Mouse (Mus musculus) forebrain, embryonic 16.5 days (tissue): ENCODE measurements around the gene Ubxn10. TPM values are rescaled to one million over a fixed set of nuclear protein-coding genes. Genes with fewer than 3 reads are reported as not detected.

ENCODE experiments used
- ATAC-seq: fragments of 200-750 bp; cut with Nextera tagmentation; 2 replicates; pipeline ENCODE4 v1.8.0; 2017; ENCODE audit warnings: mild to moderate bottlenecking, moderate library complexity
- H3K27ac ChIP-seq: fragments of 300-500 bp; sonication (generic); 2 replicates; pipeline ENCODE4 v1.5.1; 2014; ENCODE audit warnings: low read length, control low read depth
- H3K27me3 ChIP-seq: fragments of 300-500 bp; sonication (generic); replicated peaks from 2 replicates; pipeline ENCODE4 v1.6.1; 2014; ENCODE audit warnings: low read length; ENCODE audit not compliant: control insufficient read depth, insufficient read depth
- H3K36me3 ChIP-seq: fragments of 300-500 bp; sonication (generic); 2 replicates; pipeline ENCODE4 v1.6.1; 2014; ENCODE audit not compliant: control insufficient read depth, insufficient read depth
- H3K4me1 ChIP-seq: fragments of 300-500 bp; sonication (generic); replicated peaks from 2 replicates; pipeline ENCODE4 v1.6.1; 2014; ENCODE audit warnings: low read length; ENCODE audit not compliant: control insufficient read depth, insufficient read depth
- H3K4me2 ChIP-seq: fragments of 300-500 bp; sonication (generic); 2 replicates; pipeline ENCODE4 v1.6.1; 2014; ENCODE audit warnings: mild to moderate bottlenecking, low read length, control low read depth
- H3K4me3 ChIP-seq: fragments of 300-500 bp; sonication (generic); replicated peaks from 2 replicates; pipeline ENCODE4 v1.5.1; 2014; ENCODE audit warnings: mild to moderate bottlenecking, low read length, control low read depth
- H3K9ac ChIP-seq: fragments of 300-500 bp; sonication (generic); replicated peaks from 2 replicates; pipeline ENCODE4 v1.6.1; 2014; ENCODE audit warnings: low read depth, low read length, control low read depth
- H3K9me3 ChIP-seq: fragments of 300-500 bp; sonication (generic); 2 replicates; pipeline ENCODE4 v1.6.1; 2016; ENCODE audit warnings: low read length; ENCODE audit not compliant: control insufficient read depth
- WGBS: fragments of 180-500 bp; shearing (Covaris S2); extraction: QIAGEN DNeasy Blood & Tissue Kit; methylation state at CpG from one replicate; pipeline ENCODE4 v1.1.7; 2014; 5-methylcytosine and 5-hydroxymethylcytosine counted together
- polyA plus RNA-seq: library from polyadenylated mRNA; unstranded; fragments of >200 nt; fragmentation: Nextera tagmentation; extraction: Ambion mirVana; gene quantifications from 2 replicates; pipeline ENCODE4 v1.2.1, GENCODE M21; 2015

Ubxn10 gene
- polyA plus RNA-seq, 1 experiment from 2014 or later, result 1.9 TPM

- no peak overlapping the region for H3K27ac ChIP-seq
These were observed 8.9 kb upstream of the Ubxn10 start for GRCm38 (mm10) chr4:138745884-138746283.

GRCm38 (mm10) chr4:138739136-138739851, 2.3 kb upstream of the Ubxn10 start:
- Histone ChIP-seq H3K4me3 (no peak overlapping the region), H3K9me3 (no peaks in the 10 kb centered on the region), H3K27ac (no peak overlapping the region), H3K9ac (no peak overlapping the region), H3K27me3 (no peaks in the 10 kb centered on the region), H3K36me3 (no peaks in the 10 kb centered on the region), H3K4me2 (no peak overlapping the region), H3K4me1 (peaks cover 7% of the 10 kb centered on the region; the same call in 1 of the 2 replicates)
- 21% methylated on average over 7 of the region's 7 CpGs for WGBS
- no peak for ATAC-seq

More at GRCm38 (mm10) chr4:138745884-138746283, 8.9 kb upstream of the Ubxn10 start:
- no peaks in the 10 kb centered on the region for H3K36me3 ChIP-seq
- H3K9ac ChIP-seq, result no peak overlapping the region
- H3K4me1 ChIP-seq, result no peaks in the 10 kb centered on the region
- no peak for ATAC-seq
- H3K9me3 ChIP-seq, result no peaks in the 10 kb centered on the region
- WGBS, result 75% methylated on average over 4 of the region's 4 CpGs
- no peak overlapping the region for H3K4me3 ChIP-seq
- H3K27me3 ChIP-seq, result no peaks in the 10 kb centered on the region
- no peak overlapping the region for H3K4me2 ChIP-seq

DNA sequence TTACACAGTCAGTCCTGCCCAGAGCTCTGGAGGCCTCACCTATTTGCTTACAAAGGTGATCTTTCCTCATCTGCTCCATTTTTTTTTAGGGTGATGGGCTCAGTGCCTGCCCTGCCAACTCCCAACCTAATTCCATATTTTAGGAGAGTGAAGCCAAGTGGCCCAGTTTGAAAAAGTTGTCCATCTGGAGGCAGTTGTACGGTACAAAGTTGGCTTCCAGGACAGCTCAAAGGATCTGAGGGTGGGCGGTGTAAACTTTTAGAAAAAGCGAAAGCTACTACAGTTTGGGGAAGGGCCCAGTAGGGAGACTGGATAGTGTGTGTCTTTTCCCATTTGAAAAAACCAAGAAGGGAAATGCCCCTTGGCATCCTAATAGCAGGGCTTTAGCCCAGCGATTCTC, 2.1 kb downstream of the Ubxn10 start:
- Histone ChIP-seq H3K9ac (no peak overlapping the region), H3K9me3 (no peaks in the 10 kb centered on the region), H3K4me1 (peaks cover 7% of the 10 kb centered on the region; the same call in 1 of the 2 replicates), H3K4me3 (no peak overlapping the region), H3K36me3 (no peaks in the 10 kb centered on the region), H3K27me3 (no peaks in the 10 kb centered on the region), H3K4me2 (no peak overlapping the region), H3K27ac (no peak overlapping the region)
- no peak for ATAC-seq
- WGBS, result 94% methylated on average over 4 of the region's 4 CpGs

- H3K9me3 ChIP-seq, result no peaks in the 10 kb centered on the region
- no peak for ATAC-seq
- H3K27ac ChIP-seq, result no peak overlapping the region
- H3K36me3 ChIP-seq, result no peaks in the 10 kb centered on the region
- peaks cover 11% of the 10 kb centered on the region; the same call in 1 of the 2 replicates for H3K4me1 ChIP-seq
- H3K4me2 ChIP-seq, result no peak overlapping the region
- no peaks in the 10 kb centered on the region for H3K27me3 ChIP-seq
- 80% methylated on average over 7 of the region's 7 CpGs for WGBS
- no peak overlapping the region for H3K9ac ChIP-seq
- no peak overlapping the region for H3K4me3 ChIP-seq
These were observed 2.9 kb downstream of the Ubxn10 start for GRCm38 (mm10) chr4:138734105-138734504.

DNA sequence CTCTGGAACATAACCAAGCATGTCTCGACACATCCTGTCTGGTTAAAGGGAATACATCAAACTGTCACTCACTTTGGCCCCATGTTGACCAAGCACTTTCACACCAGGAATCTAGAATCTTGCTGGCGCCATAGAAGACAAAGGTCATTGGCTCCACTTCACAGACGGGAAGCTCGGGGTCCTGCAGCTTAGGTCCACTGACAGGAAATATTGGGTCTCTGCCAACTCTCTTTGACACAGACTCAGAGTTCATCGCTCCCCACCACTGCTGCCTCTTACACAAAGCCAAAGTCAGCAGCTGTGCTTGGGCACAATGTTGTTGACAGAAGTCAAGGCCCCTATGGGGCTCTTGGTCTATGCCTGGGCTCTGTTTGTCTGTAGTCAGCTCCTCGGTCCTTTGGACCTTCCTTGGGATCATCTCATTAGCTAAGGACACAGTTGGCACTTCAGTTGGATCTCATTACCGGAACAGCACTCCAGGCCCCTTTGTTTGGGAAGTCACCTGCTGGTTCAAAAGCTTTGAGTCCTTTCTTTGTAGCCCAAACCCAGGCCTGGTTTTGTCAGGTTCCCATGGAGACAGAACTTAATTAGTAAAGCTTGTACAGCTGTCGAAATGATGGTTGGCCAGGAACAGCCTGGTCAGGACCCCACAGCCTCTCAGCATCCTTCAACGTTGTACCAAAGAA, 7.8 kb downstream of the Ubxn10 start:
- 0 out of 2 replicates have a peak, but pooled peaks have one; percentile 38 for ATAC-seq
- no peak overlapping the region for H3K9ac ChIP-seq
- no peak overlapping the region for H3K4me2 ChIP-seq
- no peaks in the 10 kb centered on the region for H3K36me3 ChIP-seq
- WGBS, result 13% methylated on average over 9 of the region's 9 CpGs
- no peaks in the 10 kb centered on the region for H3K9me3 ChIP-seq
- no peaks in the 10 kb centered on the region for H3K27me3 ChIP-seq
- H3K27ac ChIP-seq, result no peak overlapping the region
- no peak overlapping the region for H3K4me3 ChIP-seq
- H3K4me1 ChIP-seq, result peaks cover 17% of the 10 kb centered on the region

- Histone ChIP-seq H3K27me3 (no peaks in the 10 kb centered on the region), H3K9ac (no peak overlapping the region), H3K4me1 (peaks cover 22% of the 10 kb centered on the region), H3K9me3 (no peaks in the 10 kb centered on the region), H3K27ac (no peak overlapping the region), H3K4me3 (no peak overlapping the region), H3K4me2 (no peak overlapping the region), H3K36me3 (no peaks in the 10 kb centered on the region)
- ATAC-seq, result no peak
- 80% methylated on average over 5 of the region's 5 CpGs for WGBS
These were observed 11.2 kb downstream of the Ubxn10 start for GRCm38 (mm10) chr4:138725751-138726150.

DNA sequence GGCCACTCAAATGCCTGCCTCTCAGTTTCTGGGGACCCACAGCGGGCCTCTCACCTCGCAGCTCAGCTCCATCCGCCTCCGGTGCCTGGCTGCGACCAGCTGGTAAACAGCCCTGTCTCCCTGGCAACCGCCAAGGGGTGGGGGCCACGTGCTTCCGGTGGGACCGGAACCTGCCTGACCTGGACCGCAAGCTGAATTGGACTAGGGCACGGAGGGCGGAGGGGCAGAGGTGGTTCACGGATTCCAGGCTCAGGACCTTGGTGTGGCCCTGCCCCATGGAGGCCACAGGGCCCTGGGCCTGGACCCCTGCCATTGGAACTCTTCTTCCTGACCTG, 11.9 kb downstream of the Ubxn10 start:
- Histone ChIP-seq H3K4me3 (peak overlapping the region; percentile 27), H3K4me1 (peaks cover 22% of the 10 kb centered on the region), H3K9ac (peak overlapping the region; percentile 30; the same call in 1 of the 2 replicates), H3K4me2 (peak overlapping the region; percentile 51), H3K36me3 (no peaks in the 10 kb centered on the region), H3K9me3 (no peaks in the 10 kb centered on the region), H3K27me3 (no peaks in the 10 kb centered on the region), H3K27ac (no peak overlapping the region)
- WGBS, result 8% methylated on average over 13 of the region's 13 CpGs
- peak; percentile 80 for ATAC-seq

DNA sequence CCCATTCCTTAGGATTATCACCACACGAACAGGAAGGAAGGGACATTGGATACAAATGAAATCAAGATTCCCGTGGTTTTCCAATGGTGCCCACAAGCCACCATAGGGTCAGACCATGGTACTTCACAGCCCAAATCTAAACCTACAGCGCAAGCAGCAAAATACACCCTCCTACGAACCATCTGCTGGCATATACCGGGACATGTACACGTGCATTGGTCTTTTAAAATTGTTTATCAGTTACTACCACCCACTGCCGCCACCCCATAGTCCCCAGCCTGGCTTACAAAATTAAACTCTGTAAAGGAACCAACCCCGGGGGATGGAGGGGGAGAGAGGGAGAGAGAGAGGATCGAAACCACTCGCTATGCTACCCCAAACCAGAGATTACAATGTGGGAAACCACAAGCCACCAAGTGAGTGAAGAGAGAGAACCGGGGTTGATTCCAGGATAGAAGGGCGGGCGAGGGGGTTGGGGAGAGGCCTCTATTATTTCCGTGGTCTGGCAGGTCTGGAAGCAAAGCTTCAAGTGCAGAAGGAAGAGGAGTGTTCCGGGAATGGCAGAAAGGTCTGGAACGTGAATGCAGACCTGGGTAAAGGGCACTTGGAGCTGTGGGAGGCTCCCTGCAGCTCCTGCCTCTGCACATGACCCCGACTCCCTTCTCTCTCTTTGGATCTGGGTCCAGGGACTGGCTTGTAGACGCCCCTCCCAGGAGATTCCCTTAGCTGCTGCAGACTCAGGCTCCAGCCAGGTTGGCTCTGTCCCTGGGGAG, 12.4 kb downstream of the Ubxn10 start, which contains the start of gene Pla2g2c:
TSS of gene Pla2g2c (plus strand) at position 439 of the 773 bp plus-strand sequence.
- H3K27ac ChIP-seq, result no peak within 1 kb of the TSS
- no peak for ATAC-seq

More for the DNA sequence above, 12.4 kb downstream of the Ubxn10 start, which contains the start of gene Pla2g2c:
- Histone ChIP-seq H3K4me1 (peaks cover 20% of the 10 kb centered on the region), H3K9me3 (no peaks in the 10 kb centered on the region), H3K27me3 (no peaks in the 10 kb centered on the region), H3K9ac (peak within 1 kb of the TSS; percentile 30; the same call in 1 of the 2 replicates), H3K4me3 (peak within 1 kb of the TSS; percentile 27), H3K4me2 (peak within 1 kb of the TSS; percentile 51), H3K36me3 (no peaks in the 10 kb centered on the region)
- 57% methylated on average over 18 of the region's 18 CpGs for whole genome bisulfite sequencing
